Mouse (Mus musculus) stomach, embryonic 14.5 days (tissue): ENCODE results near the gene Dctn1. TPM values are rescaled to one million over a fixed set of nuclear protein-coding genes. Genes with fewer than 3 reads are reported as not detected.

ENCODE experiments used
- ATAC-seq: fragments of 200-750 bp; cut with Nextera tagmentation; 2 replicates; pipeline ENCODE4 v1.8.0; 2017; ENCODE audit warnings: low read depth, moderate TSS enrichment; ENCODE audit not compliant: insufficient number of reproducible peaks, insufficient read depth, low FRiP score
- H3K27ac ChIP-seq: fragments of 300-500 bp; sonication (generic); 2 replicates; pipeline ENCODE4 v1.5.1; 2014; ENCODE audit warnings: mild to moderate bottlenecking, low read length, moderate library complexity, mixed read lengths
- H3K27me3 ChIP-seq: fragments of 300-500 bp; sonication (generic); 2 replicates; pipeline ENCODE4 v1.6.1; 2014; ENCODE audit warnings: low read length, control low read depth, mixed read lengths; ENCODE audit not compliant: control insufficient read depth, insufficient read depth
- H3K36me3 ChIP-seq: fragments of 300-500 bp; sonication (generic); 2 replicates; pipeline ENCODE4 v1.6.1; 2014; ENCODE audit warnings: mild to moderate bottlenecking, control low read depth, low read length, moderate library complexity, mixed read lengths; ENCODE audit not compliant: control insufficient read depth, insufficient read depth
- H3K4me1 ChIP-seq: fragments of 300-500 bp; sonication (generic); 2 replicates; pipeline ENCODE4 v1.6.1; 2014; ENCODE audit warnings: low read length, control low read depth, mixed read lengths; ENCODE audit not compliant: control insufficient read depth, insufficient read depth
- H3K4me2 ChIP-seq: fragments of 300-500 bp; sonication (generic); replicated peaks from 2 replicates; pipeline ENCODE4 v1.6.1; 2014; ENCODE audit warnings: low read depth, low read length, control low read depth
- H3K4me3 ChIP-seq: fragments of 300-500 bp; sonication (generic); 2 replicates; pipeline ENCODE4 v1.5.1; 2014; ENCODE audit warnings: low read depth, low read length, control low read depth
- H3K9ac ChIP-seq: fragments of 300-500 bp; sonication (generic); replicated peaks from 2 replicates; pipeline ENCODE4 v1.6.1; 2014; ENCODE audit warnings: low read depth, mild to moderate bottlenecking, control low read depth, low read length, moderate library complexity, mixed read lengths
- H3K9me3 ChIP-seq: fragments of 300-500 bp; sonication (generic); 2 replicates; pipeline ENCODE4 v1.6.1; 2016; ENCODE audit warnings: low read depth, low read length, control low read depth; ENCODE audit not compliant: control insufficient read depth
- WGBS: fragments of 180-500 bp; shearing (Covaris S2); extraction: QIAGEN DNeasy Blood & Tissue Kit; methylation state at CpG from one replicate; pipeline ENCODE4 v1.1.7; 2014; 5-methylcytosine and 5-hydroxymethylcytosine counted together
- polyA plus RNA-seq: library from polyadenylated mRNA; unstranded; fragments of >200 nt; fragmentation: Nextera tagmentation; extraction: Ambion mirVana; gene quantifications from 2 replicates; pipeline ENCODE4 v1.2.1, GENCODE M21; 2014

The Dctn1 gene
- polyA plus RNA-seq, 1 experiment from 2014 or later, result 70.4 TPM

DNA sequence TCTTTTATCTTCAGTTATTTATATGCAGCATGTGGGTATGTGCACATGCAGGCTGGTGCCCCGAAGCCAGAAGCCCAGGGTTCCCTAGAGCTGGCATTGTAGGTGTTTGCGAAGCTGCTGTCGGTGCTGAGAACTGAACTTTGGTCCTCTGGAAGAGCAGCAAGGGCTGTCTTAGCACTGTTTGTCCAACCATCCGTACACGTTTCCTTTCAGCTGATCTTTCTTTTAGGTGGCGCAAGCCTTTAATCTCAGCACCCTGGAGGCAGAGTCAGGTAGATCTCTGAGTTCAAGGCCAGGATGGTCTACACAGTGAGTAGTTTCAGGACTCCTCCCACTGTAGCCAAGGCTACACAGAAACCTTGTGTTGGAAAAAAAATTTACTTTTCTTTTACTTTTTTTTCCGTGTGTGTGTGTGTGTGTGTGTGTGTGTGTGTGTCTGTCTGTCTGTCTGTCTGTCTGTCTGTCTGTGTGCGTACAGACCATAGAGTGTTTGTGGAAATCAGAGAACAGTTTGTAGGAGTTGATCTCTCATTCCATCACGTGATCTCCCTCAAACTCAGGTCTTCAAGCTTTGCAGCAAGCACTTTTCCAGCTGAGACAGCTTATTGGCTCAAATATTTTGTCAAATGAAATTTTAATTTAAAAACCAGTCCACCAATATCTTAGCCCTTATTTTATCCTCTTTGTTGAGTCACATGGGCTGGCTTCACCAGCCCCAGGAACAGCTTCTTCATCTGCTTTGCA is 33.4 kb upstream of the Dctn1 start:
- Histone ChIP-seq H3K9me3 (no peaks in the 10 kb centered on the region), H3K9ac (no peak overlapping the region), H3K36me3 (no peaks in the 10 kb centered on the region), H3K27ac (peak overlapping the region; percentile 44; the same call in 1 of the 2 replicates), H3K27me3 (no peaks in the 10 kb centered on the region), H3K4me2 (no peak overlapping the region), H3K4me1 (peaks cover 16% of the 10 kb centered on the region), H3K4me3 (no peak overlapping the region)
- ATAC-seq, result no peak
- WGBS, result 75% methylated on average over 9 of the region's 9 CpGs

DNA sequence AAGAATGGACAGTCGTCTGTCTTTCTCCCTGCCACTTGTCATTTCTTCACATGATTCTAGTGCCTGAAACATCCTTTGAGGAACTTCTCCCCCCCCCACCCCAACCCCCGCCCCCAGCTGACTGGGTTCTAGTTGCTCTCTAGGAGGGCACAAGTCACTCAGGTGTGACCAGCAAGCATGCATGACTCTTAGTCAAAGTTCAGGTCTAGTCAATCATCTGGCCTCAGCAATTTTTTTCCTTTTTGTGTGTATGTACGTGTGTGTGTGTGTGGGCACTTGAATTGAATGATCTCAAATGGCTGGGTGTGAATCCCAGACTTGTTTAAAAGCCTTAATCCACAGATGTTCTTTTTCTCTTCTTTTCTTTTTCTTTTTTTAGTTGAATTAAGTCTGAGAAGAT is 31.5 kb upstream of the Dctn1 start:
- ATAC-seq, result no peak
- Histone ChIP-seq H3K9ac (no peak overlapping the region), H3K4me2 (no peak overlapping the region), H3K9me3 (no peaks in the 10 kb centered on the region), H3K27me3 (no peaks in the 10 kb centered on the region), H3K27ac (no peak overlapping the region), H3K36me3 (no peaks in the 10 kb centered on the region), H3K4me1 (peaks cover 23% of the 10 kb centered on the region), H3K4me3 (no peak overlapping the region)
- WGBS, result 55% methylated on average over 3 of the region's 3 CpGs

DNA sequence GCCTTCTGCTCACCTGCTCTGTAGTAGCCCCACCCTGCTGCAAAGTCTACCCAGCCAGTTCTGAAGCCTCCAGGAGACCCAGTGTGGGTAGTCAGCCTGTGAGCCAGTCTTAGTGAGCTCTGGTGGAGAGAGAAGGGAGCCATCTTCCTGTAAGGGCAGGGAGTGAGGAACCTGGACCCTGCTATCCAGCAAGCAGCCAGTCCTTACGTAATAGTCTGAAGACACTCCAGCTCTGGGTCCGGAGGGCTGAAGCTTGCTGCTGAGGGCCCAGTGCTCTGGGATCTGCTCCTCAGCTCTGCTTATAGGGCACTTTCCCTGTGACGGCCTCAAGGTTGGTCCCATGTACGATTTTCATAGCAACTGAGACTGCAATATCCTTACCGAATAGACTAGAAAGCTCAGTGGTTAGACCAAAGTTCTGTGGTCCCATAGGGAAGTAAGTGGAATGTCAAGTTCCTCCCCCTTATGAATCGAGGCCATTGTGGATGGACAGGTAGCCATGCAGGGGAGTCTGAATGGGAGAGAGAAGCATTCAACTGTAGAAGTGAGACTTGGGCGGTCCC is 30.7 kb upstream of the Dctn1 start, which contains the start of gene Rtkn:
Gene Rtkn (plus strand): TSS at position 513 of the 563 bp plus-strand sequence.
- H3K27ac ChIP-seq, result peak within 1 kb of the TSS; percentile 100
- H3K4me1 ChIP-seq, result peaks cover 23% of the 10 kb centered on the region
- WGBS, result 65% methylated on average over 7 of the region's 7 CpGs
- no peaks in the 10 kb centered on the region for H3K36me3 ChIP-seq
- H3K4me2 ChIP-seq, result peak within 1 kb of the TSS; percentile 74
- no peaks in the 10 kb centered on the region for H3K9me3 ChIP-seq
- H3K27me3 ChIP-seq, result no peaks in the 10 kb centered on the region
- H3K9ac ChIP-seq, result peak within 1 kb of the TSS; percentile 89; the same call in 1 of the 2 replicates
- no peak for ATAC-seq
- H3K4me3 ChIP-seq, result peak within 1 kb of the TSS; percentile 48

DNA sequence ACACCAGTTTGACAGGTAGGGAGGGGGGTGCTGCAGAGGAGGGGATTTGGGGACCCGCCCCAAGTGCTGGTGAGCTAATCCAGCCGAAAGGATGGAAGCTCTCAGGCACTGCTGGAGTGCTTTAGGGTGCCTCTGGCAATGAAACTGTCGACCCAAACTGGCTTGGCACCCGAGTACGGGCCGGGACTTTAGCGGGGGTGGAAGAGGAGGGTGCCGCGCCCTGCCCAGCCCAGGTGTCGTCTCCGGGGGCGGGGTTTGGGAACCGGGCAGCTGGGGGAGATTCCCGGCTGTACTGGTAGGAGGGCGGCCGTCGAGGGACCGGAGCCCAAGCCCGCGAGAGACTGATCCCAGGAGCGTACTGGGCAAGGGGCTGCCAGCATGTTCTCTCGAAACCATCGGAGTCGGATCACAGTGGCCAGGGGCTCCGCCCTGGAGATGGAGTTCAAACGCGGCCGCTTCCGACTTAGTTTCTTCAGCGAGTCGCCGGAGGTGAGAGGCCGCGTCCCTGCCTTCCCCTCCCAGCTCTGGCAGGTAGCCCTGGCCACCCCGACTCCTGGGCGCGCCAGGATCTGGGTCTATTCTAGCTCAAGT is 30.1 kb upstream of the Dctn1 start:
- no peaks in the 10 kb centered on the region for H3K9me3 ChIP-seq
- no peaks in the 10 kb centered on the region for H3K27me3 ChIP-seq
- ATAC-seq, result no peak
- H3K4me2 ChIP-seq, result peak overlapping the region; percentile 74
- H3K27ac ChIP-seq, result peak overlapping the region; percentile 100; the same call in 1 of the 2 replicates
- peak overlapping the region; percentile 48 for H3K4me3 ChIP-seq
- H3K36me3 ChIP-seq, result no peaks in the 10 kb centered on the region
- peaks cover 23% of the 10 kb centered on the region for H3K4me1 ChIP-seq
- WGBS, result 5% methylated on average over 37 of the region's 37 CpGs
- H3K9ac ChIP-seq, result peak overlapping the region; percentile 89; the same call in 1 of the 2 replicates

DNA sequence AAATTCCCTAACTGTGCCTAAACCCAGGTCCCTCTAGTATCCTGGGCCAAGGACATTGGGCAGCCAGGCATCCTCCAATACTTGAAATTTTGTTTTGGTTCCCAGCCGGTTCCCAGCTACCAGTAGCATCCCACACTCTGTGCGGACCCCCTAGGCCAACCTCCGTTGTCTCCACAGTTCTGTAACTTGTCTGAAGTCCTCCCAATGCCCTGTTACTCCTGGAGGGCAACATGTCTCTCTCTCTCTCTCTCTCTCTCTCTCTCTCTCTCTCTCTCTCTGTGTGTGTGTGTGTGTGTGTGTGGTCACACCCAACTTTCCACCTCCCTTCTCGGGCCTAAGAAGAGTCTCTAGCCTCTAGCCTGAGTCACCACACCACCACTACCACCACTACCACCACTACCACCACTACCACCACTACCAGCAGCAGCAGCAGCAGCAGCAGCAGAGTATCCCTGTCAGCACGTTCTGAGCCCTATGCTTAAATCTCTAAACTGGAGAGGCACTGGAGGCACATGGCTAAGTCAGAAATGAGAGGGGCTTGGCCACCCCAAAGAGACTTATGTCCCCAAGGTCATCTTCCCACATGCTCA is 29.3 kb upstream of the Dctn1 start:
- H3K4me1 ChIP-seq, result peaks cover 23% of the 10 kb centered on the region
- peak overlapping the region; percentile 89 for H3K9ac ChIP-seq
- peak overlapping the region; percentile 100 for H3K27ac ChIP-seq
- 12% methylated on average over 5 of the region's 5 CpGs for WGBS
- no peaks in the 10 kb centered on the region for H3K27me3 ChIP-seq
- ATAC-seq, result no peak
- H3K9me3 ChIP-seq, result no peaks in the 10 kb centered on the region
- H3K4me3 ChIP-seq, result peak overlapping the region; percentile 48
- H3K4me2 ChIP-seq, result peak overlapping the region; percentile 74
- H3K36me3 ChIP-seq, result no peaks in the 10 kb centered on the region

DNA sequence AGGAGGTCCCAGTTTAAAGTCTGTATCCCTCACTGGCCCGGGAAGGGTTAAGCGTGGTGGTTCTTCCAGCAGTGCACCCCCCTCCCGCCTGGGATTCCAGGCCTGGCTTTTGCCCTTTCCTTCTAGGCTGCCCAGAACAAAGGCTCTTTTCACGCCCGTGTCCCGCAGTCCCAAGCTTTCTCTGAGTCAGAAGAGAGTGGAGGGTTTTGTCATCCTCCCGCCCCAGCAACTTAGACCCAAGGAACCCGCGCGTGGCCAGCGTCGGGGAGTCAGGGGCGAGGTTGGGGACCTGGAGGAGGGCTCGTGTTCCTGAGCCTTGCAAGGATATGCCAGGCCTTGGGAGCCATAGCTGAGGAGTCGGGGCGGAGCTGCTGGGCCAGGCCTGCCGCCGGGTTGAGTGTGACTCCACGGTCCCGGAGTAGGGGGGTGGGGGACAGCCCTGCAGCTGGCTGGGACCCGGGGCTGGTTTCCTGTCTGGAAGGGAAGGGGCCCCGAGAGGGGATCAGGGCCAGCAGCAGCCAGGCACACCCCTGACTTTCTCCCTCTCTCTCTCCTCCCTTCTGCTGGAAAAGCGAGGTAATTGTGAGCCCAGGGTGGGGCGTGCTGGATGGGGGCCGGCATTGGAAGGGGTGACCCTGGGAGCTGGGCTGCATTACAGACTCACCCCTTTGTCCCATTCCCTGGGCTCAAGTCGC is 28.7 kb upstream of the Dctn1 start:
- H3K9me3 ChIP-seq, result no peaks in the 10 kb centered on the region
- ATAC-seq, result peak; percentile 83
- WGBS, result 1% methylated on average over 26 of the region's 26 CpGs
- peak overlapping the region; percentile 89 for H3K9ac ChIP-seq
- H3K27ac ChIP-seq, result peak overlapping the region; percentile 100
- H3K36me3 ChIP-seq, result no peaks in the 10 kb centered on the region
- H3K4me1 ChIP-seq, result peaks cover 25% of the 10 kb centered on the region
- peak overlapping the region; percentile 74 for H3K4me2 ChIP-seq
- H3K27me3 ChIP-seq, result no peaks in the 10 kb centered on the region
- peak overlapping the region; percentile 48 for H3K4me3 ChIP-seq

DNA sequence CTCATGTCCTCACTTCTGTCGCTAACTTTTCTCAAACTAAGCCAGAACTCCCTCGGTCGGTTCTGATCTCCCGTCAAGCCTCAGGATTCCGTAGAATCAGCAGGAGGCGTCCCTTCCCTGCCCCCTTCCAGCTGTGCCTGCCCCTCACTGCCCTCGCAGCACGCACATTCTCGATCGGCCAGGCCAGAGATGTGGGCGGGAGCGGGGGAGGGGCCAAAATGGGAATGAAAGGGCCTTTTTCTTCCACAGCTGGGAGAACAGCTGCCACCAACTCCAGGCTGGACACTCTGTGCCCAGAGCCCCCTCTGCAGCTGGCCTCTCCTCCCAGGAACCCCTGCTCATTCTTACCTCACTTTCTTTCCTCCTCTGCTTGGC is 28.2 kb upstream of the Dctn1 start:
- H3K4me1 ChIP-seq, result peaks cover 30% of the 10 kb centered on the region
- peak overlapping the region; percentile 74 for H3K4me2 ChIP-seq
- no peaks in the 10 kb centered on the region for H3K27me3 ChIP-seq
- no peaks in the 10 kb centered on the region for H3K36me3 ChIP-seq
- ATAC-seq, result peak; percentile 80
- H3K9ac ChIP-seq, result peak overlapping the region; percentile 89
- no peaks in the 10 kb centered on the region for H3K9me3 ChIP-seq
- peak overlapping the region; percentile 100 for H3K27ac ChIP-seq
- peak overlapping the region; percentile 48 for H3K4me3 ChIP-seq
- WGBS, result 0% methylated on average over 12 of the region's 12 CpGs

DNA sequence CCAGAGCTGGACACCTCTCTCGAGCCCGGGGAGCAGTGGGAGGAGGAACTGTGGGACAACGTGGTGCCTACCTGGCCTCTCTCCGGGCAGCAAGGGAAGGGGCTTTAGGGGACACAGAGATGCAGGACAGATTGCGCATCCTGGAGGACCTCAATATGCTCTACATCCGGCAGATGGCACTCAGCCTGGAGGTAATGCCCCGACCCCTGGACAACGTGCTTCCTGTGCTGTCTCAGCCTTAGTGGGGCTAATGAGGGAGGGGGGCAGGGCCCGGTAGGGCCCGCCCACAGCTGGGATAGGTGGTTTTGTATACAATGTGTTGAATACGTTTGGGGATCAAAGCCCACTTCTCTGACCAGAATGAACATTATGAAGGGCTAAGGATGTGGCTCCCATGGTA is 27.7 kb upstream of the Dctn1 start:
- peak; percentile 20; the same call in 1 of the 2 replicates for ATAC-seq
- no peaks in the 10 kb centered on the region for H3K27me3 ChIP-seq
- H3K9ac ChIP-seq, result peak overlapping the region; percentile 89
- H3K27ac ChIP-seq, result peak overlapping the region; percentile 100
- no peaks in the 10 kb centered on the region for H3K36me3 ChIP-seq
- WGBS, result under 1% methylated on average over 11 of the region's 11 CpGs
- H3K4me3 ChIP-seq, result peak overlapping the region; percentile 48
- peak overlapping the region; percentile 74 for H3K4me2 ChIP-seq
- peaks cover 33% of the 10 kb centered on the region for H3K4me1 ChIP-seq
- H3K9me3 ChIP-seq, result no peaks in the 10 kb centered on the region
